Mouse (Mus musculus) neural tube, embryonic 13.5 days (tissue): ENCODE measurements around the gene Hnrnpa2b1. TPM values are rescaled to one million over a fixed set of nuclear protein-coding genes. Genes with fewer than 3 reads are reported as not detected.

Experiments
- ATAC-seq: fragments of 200-750 bp; cut with Nextera tagmentation; 2 replicates; pipeline ENCODE4 v1.8.0; 2017; ENCODE audit warnings: low read depth, mild to moderate bottlenecking, moderate TSS enrichment, moderate library complexity
- H3K27ac ChIP-seq: fragments of 300-500 bp; sonication (generic); replicated peaks from 2 replicates; pipeline ENCODE4 v1.5.1; 2015; ENCODE audit warnings: moderate library complexity, mild to moderate bottlenecking, inconsistent platforms
- H3K27me3 ChIP-seq: fragments of 300-500 bp; sonication (generic); 2 replicates; pipeline ENCODE4 v1.6.1; 2015; ENCODE audit warnings: mild to moderate bottlenecking, inconsistent platforms
- H3K36me3 ChIP-seq: fragments of 300-500 bp; sonication (generic); 2 replicates; pipeline ENCODE4 v1.6.1; 2015; ENCODE audit warnings: mild to moderate bottlenecking, inconsistent platforms
- H3K4me1 ChIP-seq: fragments of 300-500 bp; sonication (generic); replicated peaks from 2 replicates; pipeline ENCODE4 v1.6.1; 2015; ENCODE audit warnings: inconsistent platforms
- H3K4me2 ChIP-seq: fragments of 300-500 bp; sonication (generic); 2 replicates; pipeline ENCODE4 v1.6.1; 2015; ENCODE audit warnings: inconsistent platforms, mild to moderate bottlenecking, moderate library complexity
- H3K4me3 ChIP-seq: fragments of 300-500 bp; sonication (generic); 2 replicates; pipeline ENCODE4 v1.5.1; 2015; ENCODE audit warnings: mild to moderate bottlenecking, inconsistent platforms
- H3K9ac ChIP-seq: fragments of 300-500 bp; sonication (generic); 2 replicates; pipeline ENCODE4 v1.6.1; 2015; ENCODE audit warnings: moderate library complexity, mild to moderate bottlenecking, inconsistent platforms
- H3K9me3 ChIP-seq: fragments of 300-500 bp; sonication (generic); 2 replicates; pipeline ENCODE4 v1.6.1; 2016; ENCODE audit warnings: inconsistent platforms
- WGBS: fragments of 180-500 bp; shearing (Covaris S2); methylation state at CpG from one replicate; pipeline ENCODE4 v1.1.7; 2015; 5-methylcytosine and 5-hydroxymethylcytosine counted together
- polyA plus RNA-seq: library from polyadenylated mRNA; unstranded; fragments of >200 nt; fragmentation: Nextera tagmentation; extraction: Ambion mirVana; gene quantifications from 2 replicates; pipeline ENCODE4 v1.2.1, GENCODE M21; 2015

Hnrnpa2b1 gene
- polyA plus RNA-seq, 1 experiment from 2014 or later, result 1,536 TPM

DNA sequence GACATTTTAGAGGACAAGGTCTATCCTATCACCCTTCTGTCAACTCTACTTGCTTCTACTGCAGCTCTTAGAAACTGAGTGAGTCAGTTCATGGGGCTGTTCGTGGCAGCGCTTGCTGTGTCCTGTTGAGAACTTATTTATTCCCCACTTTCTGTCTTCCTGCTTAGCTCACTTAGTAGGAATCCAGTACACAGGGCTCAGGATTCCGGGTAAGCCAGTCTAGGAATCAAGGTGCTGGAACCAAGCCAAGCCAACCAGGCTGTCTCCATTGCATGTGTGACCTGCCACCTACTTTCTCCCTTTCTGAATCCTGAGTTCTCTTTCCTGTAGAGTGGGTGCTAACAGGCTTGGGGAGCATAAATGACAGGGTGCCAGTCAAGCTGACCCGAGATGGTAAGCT lies 32.0 kb downstream of the Hnrnpa2b1 start:
- Histone ChIP-seq H3K4me1 (peaks cover 20% of the 10 kb centered on the region), H3K4me2 (no peak overlapping the region), H3K36me3 (no peaks in the 10 kb centered on the region), H3K27me3 (peaks cover 36% of the 10 kb centered on the region), H3K4me3 (no peak overlapping the region), H3K9me3 (no peaks in the 10 kb centered on the region), H3K9ac (no peak overlapping the region), H3K27ac (no peak overlapping the region)
- WGBS, result 87% methylated on average over 4 of the region's 4 CpGs
- no peak for ATAC-seq

DNA sequence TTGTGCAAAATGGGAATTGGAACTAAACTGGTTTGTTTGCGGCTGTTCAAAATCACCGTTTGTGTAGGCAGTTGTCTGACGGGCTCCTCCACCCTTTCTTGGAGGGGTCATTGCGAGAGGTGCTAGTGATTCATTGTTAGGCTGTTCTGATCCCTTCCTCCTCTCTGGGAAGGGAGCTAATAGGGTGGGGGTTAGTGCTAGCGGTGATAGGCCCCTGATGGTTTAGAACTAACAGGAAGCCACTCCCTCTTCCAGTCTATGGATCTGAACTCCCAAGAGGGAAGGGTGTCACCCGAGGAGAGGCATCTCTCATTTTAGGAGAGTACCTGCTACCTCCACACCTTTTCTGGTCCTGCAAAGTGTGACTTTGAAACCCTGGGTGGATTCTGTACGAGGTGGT lies 35.4 kb downstream of the Hnrnpa2b1 start:
- peaks cover 54% of the 10 kb centered on the region for H3K27me3 ChIP-seq
- ATAC-seq, result no peak
- peak overlapping the region; percentile 84 for H3K4me2 ChIP-seq
- WGBS, result 39% methylated on average over 7 of the region's 7 CpGs
- H3K36me3 ChIP-seq, result no peaks in the 10 kb centered on the region
- no peaks in the 10 kb centered on the region for H3K9me3 ChIP-seq
- H3K9ac ChIP-seq, result no peak overlapping the region
- peak overlapping the region; percentile 53; the same call in 1 of the 2 replicates for H3K4me3 ChIP-seq
- no peak overlapping the region for H3K27ac ChIP-seq
- H3K4me1 ChIP-seq, result peaks cover 25% of the 10 kb centered on the region

- H3K4me1 ChIP-seq, result peaks cover 25% of the 10 kb centered on the region
- no peaks in the 10 kb centered on the region for H3K9me3 ChIP-seq
- ATAC-seq, result peak; percentile 81
- peak within 1 kb of the TSS; percentile 53 for H3K4me3 ChIP-seq
- H3K36me3 ChIP-seq, result no peaks in the 10 kb centered on the region
- peaks cover 54% of the 10 kb centered on the region for H3K27me3 ChIP-seq
- no peak within 1 kb of the TSS for H3K27ac ChIP-seq
- H3K4me2 ChIP-seq, result peak within 1 kb of the TSS; percentile 84
- whole genome bisulfite sequencing, result under 1% methylated on average over 74 of the region's 74 CpGs
- peak within 1 kb of the TSS; percentile 73 for H3K9ac ChIP-seq
Measured at GRCm38 (mm10) chr6:51432535-51433397, 36.9 kb downstream of the Hnrnpa2b1 start, which contains the start of gene Nfe2l3. Nfe2l3 (plus strand) TSS chr6:51432670.

- Histone ChIP-seq H3K9me3 (0 out of 2 replicates have a peak, but pooled peaks cover 3% of the 10 kb centered on the region), H3K27ac (no peak overlapping the region), H3K27me3 (no peaks in the 10 kb centered on the region), H3K36me3 (no peaks in the 10 kb centered on the region), H3K4me1 (no peaks in the 10 kb centered on the region), H3K4me3 (no peak overlapping the region), H3K9ac (no peak overlapping the region), H3K4me2 (no peak overlapping the region)
- ATAC-seq, result no peak
- 90% methylated on average over 2 of the region's 2 CpGs for WGBS
Measured at GRCm38 (mm10) chr6:51424537-51424936, 45.2 kb downstream of the Hnrnpa2b1 start.

DNA sequence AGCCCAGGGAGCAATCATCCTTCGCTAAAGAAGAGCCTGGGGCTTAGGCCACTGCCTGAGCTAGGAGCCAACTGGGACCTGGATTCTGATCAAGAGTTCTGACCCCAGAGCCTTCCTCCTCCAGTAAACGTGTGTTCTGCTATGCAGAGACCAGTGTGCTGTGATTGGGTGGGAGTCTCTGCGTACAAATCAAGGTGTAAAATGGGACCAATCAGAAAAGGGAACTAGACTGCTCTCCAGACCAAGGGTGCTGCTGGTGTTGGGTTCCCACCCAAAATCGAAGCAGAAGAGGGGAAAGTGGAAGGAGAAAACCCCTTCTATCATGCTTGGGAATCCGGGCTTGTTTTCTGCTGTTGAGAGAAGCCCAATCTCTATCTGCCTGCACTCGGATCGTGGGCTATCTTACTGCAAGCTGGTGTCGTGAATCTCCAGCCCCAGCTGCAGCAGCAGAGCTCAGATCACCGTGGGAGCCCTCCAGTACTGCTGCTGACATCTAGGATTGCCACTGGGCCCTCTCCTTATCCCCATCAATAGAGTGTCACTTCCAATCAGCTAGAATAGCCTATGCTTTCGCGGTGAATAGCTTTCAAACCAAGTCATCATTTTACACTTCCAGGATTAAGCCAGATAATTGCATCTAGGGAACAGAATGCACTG lies 46.1 kb downstream of the Hnrnpa2b1 start:
- H3K4me1 ChIP-seq, result no peaks in the 10 kb centered on the region
- H3K9ac ChIP-seq, result no peak overlapping the region
- no peak overlapping the region for H3K4me3 ChIP-seq
- ATAC-seq, result no peak
- H3K9me3 ChIP-seq, result 0 out of 2 replicates have a peak, but pooled peaks cover 3% of the 10 kb centered on the region
- H3K4me2 ChIP-seq, result no peak overlapping the region
- no peaks in the 10 kb centered on the region for H3K36me3 ChIP-seq
- no peak overlapping the region for H3K27ac ChIP-seq
- no peaks in the 10 kb centered on the region for H3K27me3 ChIP-seq
- 51% methylated on average over 11 of the region's 11 CpGs for WGBS

DNA sequence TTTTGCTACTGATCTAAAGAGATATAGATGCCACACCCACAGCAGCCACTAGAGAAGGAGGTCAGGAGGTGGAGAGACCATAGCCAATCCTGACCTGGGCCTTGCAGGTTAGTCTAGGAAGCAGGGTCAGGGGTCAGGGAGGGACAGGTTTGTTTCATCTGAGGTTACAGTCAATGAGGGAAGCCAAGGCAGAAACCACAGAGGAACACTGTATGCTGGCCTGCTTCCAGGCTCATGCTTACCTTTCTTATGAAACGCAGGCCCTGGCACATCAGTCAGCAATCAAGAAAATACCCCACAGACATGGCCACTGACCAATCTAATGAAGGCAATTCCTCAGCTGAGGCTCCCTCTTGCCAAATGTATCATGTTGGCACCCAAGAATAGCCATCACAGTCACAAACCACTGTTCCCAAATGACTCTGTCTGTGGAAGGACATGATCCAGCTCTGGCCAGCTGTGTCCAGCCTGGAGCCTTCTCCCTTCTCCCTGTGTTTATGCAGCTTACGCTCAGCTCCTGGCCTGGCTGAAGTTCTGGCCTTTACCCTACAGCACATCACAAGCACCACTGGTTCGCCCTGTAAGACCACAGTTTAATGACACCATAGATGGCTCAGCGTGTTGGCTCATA lies 52.3 kb downstream of the Hnrnpa2b1 start:
- WGBS, result 93% methylated on average over 4 of the region's 4 CpGs
- H3K4me3 ChIP-seq, result no peak overlapping the region
- no peak overlapping the region for H3K4me2 ChIP-seq
- H3K9me3 ChIP-seq, result peaks cover 3% of the 10 kb centered on the region; the same call in 1 of the 2 replicates
- H3K27ac ChIP-seq, result no peak overlapping the region
- no peaks in the 10 kb centered on the region for H3K36me3 ChIP-seq
- no peak overlapping the region for H3K9ac ChIP-seq
- H3K27me3 ChIP-seq, result no peaks in the 10 kb centered on the region
- ATAC-seq, result no peak
- no peaks in the 10 kb centered on the region for H3K4me1 ChIP-seq

- Histone ChIP-seq H3K9me3 (no peaks in the 10 kb centered on the region; the same call in 1 of the 2 replicates), H3K4me2 (no peak overlapping the region), H3K36me3 (no peaks in the 10 kb centered on the region), H3K4me3 (no peak overlapping the region), H3K27me3 (no peaks in the 10 kb centered on the region), H3K4me1 (no peaks in the 10 kb centered on the region), H3K27ac (no peak overlapping the region), H3K9ac (no peak overlapping the region)
- 57% methylated on average over 1 of the region's 1 CpGs for WGBS
- no peak for ATAC-seq
Measured at GRCm38 (mm10) chr6:51416433-51416832, 53.3 kb downstream of the Hnrnpa2b1 start.

Other genes with a start within 250 kb of the Hnrnpa2b1 start
- 2.8 and 3.2 TPM in 2 replicates for gene Nfe2l3, start 37.2 kb downstream of the Hnrnpa2b1 start, polyA plus RNA-seq
- gene Cbx3, start 466 bp upstream of the Hnrnpa2b1 start, polyA plus RNA-seq, result 489 and 502 TPM in 2 replicates
- gene Snx10, start 54.0 kb upstream of the Hnrnpa2b1 start, polyA plus RNA-seq, result 49.4 and 54.8 TPM in 2 replicates